Mouse (Mus musculus): ENCODE measurements at regions not wholly inside any gene's neighbourhood (a gene's known extent, or its start where the extent isn't known, plus 50 kb on each side); places are given as distances from the start of the nearest gene placed in this dataset.

GRCm38 (mm10) chr15:57572460-57572859 is 95.0 kb upstream of the Slc22a22 start:
- Histone ChIP-seq H3K9ac (ENCODE audit: low read length) (no peak overlapping the region), H3K9me3 (ENCODE audit: control insufficient read depth, low read length) (no peaks in the 10 kb centered on the region), H3K27me3 (ENCODE audit: control insufficient read depth, insufficient read depth, low read length) (no peaks in the 10 kb centered on the region), H3K4me1 (ENCODE audit: control insufficient read depth, insufficient read depth, low read length) (no peaks in the 10 kb centered on the region), H3K4me2 (ENCODE audit: low read depth) (no peak overlapping the region), H3K27ac (ENCODE audit: low read depth, low read length) (no peak overlapping the region), H3K36me3 (ENCODE audit: control insufficient read depth, insufficient read depth, low read length) (no peaks in the 10 kb centered on the region), H3K4me3 (ENCODE audit: low read depth, low read length) (no peak overlapping the region)
- WGBS: 54% methylated on average over 3 of the region's 3 CpGs
- no peak for DNase-seq (ENCODE audit: low spot score)
- ATAC-seq (ENCODE audit: insufficient read depth, low FRiP score, low TSS enrichment): no peak

DNA sequence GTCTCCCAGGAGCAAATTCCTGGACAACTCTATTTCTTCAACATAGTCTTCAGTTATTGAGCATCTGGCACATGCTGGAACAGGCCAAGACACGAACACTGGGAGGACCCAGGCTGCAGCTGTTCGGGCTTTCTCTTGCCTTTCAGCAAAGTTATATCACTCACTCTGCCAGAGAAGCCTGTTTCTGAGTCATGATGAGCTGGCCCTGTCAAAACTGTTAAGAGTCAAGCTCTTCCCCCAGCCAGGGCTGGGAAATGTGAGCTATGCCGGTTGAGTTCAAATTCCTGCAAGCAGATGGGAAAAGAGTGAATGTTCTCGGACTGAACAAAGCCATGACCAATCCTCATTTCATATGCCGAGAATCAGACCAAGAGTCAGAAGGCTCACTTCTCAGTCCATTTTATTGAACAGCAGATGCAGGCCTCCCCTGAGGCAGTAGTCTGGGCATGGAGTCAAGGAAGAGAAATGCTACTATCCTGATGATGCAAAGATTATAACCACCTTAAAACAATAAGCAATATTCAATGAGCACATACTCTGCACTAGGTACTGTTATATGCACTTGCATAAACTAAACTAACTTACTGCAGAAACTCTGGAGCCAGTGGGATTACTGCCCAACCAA is 90.7 kb upstream of the Slc22a22 start:
- no peak for ATAC-seq (ENCODE audit: insufficient read depth, low FRiP score, low TSS enrichment)
- Histone ChIP-seq H3K27me3 (ENCODE audit: control insufficient read depth, insufficient read depth, low read length) (no peaks in the 10 kb centered on the region), H3K4me3 (ENCODE audit: low read depth, low read length) (no peak overlapping the region), H3K27ac (ENCODE audit: low read depth, low read length) (no peak overlapping the region), H3K4me1 (ENCODE audit: control insufficient read depth, insufficient read depth, low read length) (no peaks in the 10 kb centered on the region), H3K9me3 (ENCODE audit: control insufficient read depth, low read length) (no peaks in the 10 kb centered on the region), H3K4me2 (ENCODE audit: low read depth) (no peak overlapping the region), H3K9ac (ENCODE audit: low read length) (no peak overlapping the region), H3K36me3 (ENCODE audit: control insufficient read depth, insufficient read depth, low read length) (no peaks in the 10 kb centered on the region)
- WGBS: 73% methylated on average over 5 of the region's 5 CpGs
- no peak for DNase-seq (ENCODE audit: low spot score)

GRCm38 (mm10) chr15:57547154-57547553 is 69.7 kb upstream of the Slc22a22 start:
- Histone ChIP-seq H3K36me3 (ENCODE audit: control insufficient read depth, insufficient read depth, low read length) (no peaks in the 10 kb centered on the region), H3K27me3 (ENCODE audit: control insufficient read depth, insufficient read depth, low read length) (no peaks in the 10 kb centered on the region), H3K9me3 (ENCODE audit: control insufficient read depth, low read length) (no peaks in the 10 kb centered on the region), H3K4me2 (ENCODE audit: low read depth) (no peak overlapping the region), H3K4me1 (ENCODE audit: control insufficient read depth, insufficient read depth, low read length) (no peaks in the 10 kb centered on the region), H3K27ac (ENCODE audit: low read depth, low read length) (no peak overlapping the region), H3K4me3 (ENCODE audit: low read depth, low read length) (no peak overlapping the region), H3K9ac (ENCODE audit: low read length) (no peak overlapping the region)
- WGBS: 55% methylated on average over 2 of the region's 2 CpGs
- no peak for ATAC-seq (ENCODE audit: insufficient read depth, low FRiP score, low TSS enrichment)
- DNase-seq (ENCODE audit: low spot score): no peak

DNA sequence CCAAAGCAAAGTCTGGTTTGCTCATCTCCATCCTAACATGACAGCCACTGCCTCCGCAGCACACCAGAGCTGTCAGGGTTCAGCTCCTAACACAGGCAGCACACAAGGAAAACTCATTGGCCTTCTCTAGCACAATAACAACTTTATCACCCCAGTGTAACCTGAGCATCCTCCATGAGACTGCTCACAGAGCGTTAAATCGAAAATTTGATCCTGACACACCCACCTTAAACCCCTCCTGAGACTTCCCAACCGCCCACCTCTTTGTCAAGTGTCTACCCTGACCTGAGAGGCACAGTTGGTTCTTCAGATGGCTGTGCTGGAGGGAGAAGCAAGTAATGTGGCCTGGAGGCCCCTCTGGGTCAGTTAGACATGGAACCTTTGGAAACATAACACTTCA is 67.7 kb upstream of the Slc22a22 start:
- H3K9ac ChIP-seq (ENCODE audit: low read length): no peak overlapping the region
- no peaks in the 10 kb centered on the region for H3K9me3 ChIP-seq (ENCODE audit: control insufficient read depth, low read length)
- H3K4me2 ChIP-seq (ENCODE audit: low read depth): no peak overlapping the region
- DNase-seq (ENCODE audit: low spot score): no peak
- no peak overlapping the region for H3K4me3 ChIP-seq (ENCODE audit: low read depth, low read length)
- H3K27me3 ChIP-seq (ENCODE audit: control insufficient read depth, insufficient read depth, low read length): no peaks in the 10 kb centered on the region
- no peaks in the 10 kb centered on the region for H3K36me3 ChIP-seq (ENCODE audit: control insufficient read depth, insufficient read depth, low read length)
- 59% methylated on average over 4 of the region's 4 CpGs for WGBS
- H3K4me1 ChIP-seq (ENCODE audit: control insufficient read depth, insufficient read depth, low read length): no peaks in the 10 kb centered on the region
- no peak for ATAC-seq (ENCODE audit: insufficient read depth, low FRiP score, low TSS enrichment)
- H3K27ac ChIP-seq (ENCODE audit: low read depth, low read length): no peak overlapping the region

DNA sequence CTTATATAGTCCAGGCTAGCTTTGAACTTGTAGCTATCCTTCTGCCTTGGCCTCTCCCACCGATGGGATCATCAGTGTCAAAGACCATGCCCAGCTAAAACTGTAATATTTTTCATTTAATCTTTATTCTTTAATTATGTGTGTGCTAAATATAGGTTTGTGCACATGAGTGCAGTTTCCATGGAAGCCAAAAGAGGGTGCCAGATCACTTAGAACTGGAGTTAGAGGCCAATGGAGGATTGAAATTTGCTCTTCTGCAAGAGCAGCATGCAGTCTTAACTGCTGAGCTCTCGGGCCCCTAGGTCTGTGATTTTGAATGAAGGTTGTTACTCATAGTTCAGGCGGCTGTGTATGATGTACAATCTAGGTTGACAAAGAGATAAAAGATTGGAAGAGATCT is 66.6 kb upstream of the Slc22a22 start:
- Histone ChIP-seq H3K9me3 (ENCODE audit: control insufficient read depth, low read length) (no peaks in the 10 kb centered on the region), H3K27me3 (ENCODE audit: control insufficient read depth, insufficient read depth, low read length) (no peaks in the 10 kb centered on the region), H3K9ac (ENCODE audit: low read length) (no peak overlapping the region), H3K4me2 (ENCODE audit: low read depth) (no peak overlapping the region), H3K4me1 (ENCODE audit: control insufficient read depth, insufficient read depth, low read length) (no peaks in the 10 kb centered on the region), H3K4me3 (ENCODE audit: low read depth, low read length) (no peak overlapping the region), H3K36me3 (ENCODE audit: control insufficient read depth, insufficient read depth, low read length) (no peaks in the 10 kb centered on the region), H3K27ac (ENCODE audit: low read depth, low read length) (no peak overlapping the region)
- no peak for DNase-seq (ENCODE audit: low spot score)
- no peak for ATAC-seq (ENCODE audit: insufficient read depth, low FRiP score, low TSS enrichment)
- WGBS: 82% methylated on average over 3 of the region's 3 CpGs

DNA sequence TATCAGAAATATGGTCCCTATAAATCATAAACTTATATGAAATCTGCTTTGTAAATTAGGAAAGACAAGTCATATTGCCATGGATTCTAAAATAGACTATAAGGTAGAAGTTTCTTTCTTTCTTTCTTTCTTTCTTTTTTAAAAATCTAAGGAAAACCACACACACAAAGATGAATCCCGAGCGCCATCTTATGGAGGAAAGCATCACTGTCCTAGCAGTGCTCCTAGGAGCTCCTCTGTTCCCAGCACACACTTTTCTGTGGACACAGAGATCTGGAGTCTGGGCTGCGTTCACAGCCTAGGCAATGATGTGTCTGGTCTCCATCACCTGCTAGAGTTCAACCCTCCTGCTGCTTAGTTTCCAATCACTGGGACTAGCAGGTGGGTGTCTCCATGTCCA is 65.2 kb upstream of the Slc22a22 start:
- 37% methylated on average over 3 of the region's 3 CpGs for WGBS
- Histone ChIP-seq H3K27ac (ENCODE audit: low read depth, low read length) (no peak overlapping the region), H3K4me1 (ENCODE audit: control insufficient read depth, insufficient read depth, low read length) (no peaks in the 10 kb centered on the region), H3K9ac (ENCODE audit: low read length) (no peak overlapping the region), H3K27me3 (ENCODE audit: control insufficient read depth, insufficient read depth, low read length) (no peaks in the 10 kb centered on the region), H3K9me3 (ENCODE audit: control insufficient read depth, low read length) (no peaks in the 10 kb centered on the region), H3K4me2 (ENCODE audit: low read depth) (no peak overlapping the region), H3K36me3 (ENCODE audit: control insufficient read depth, insufficient read depth, low read length) (no peaks in the 10 kb centered on the region), H3K4me3 (ENCODE audit: low read depth, low read length) (no peak overlapping the region)
- no peak for ATAC-seq (ENCODE audit: insufficient read depth, low FRiP score, low TSS enrichment)
- no peak for DNase-seq (ENCODE audit: low spot score)

DNA sequence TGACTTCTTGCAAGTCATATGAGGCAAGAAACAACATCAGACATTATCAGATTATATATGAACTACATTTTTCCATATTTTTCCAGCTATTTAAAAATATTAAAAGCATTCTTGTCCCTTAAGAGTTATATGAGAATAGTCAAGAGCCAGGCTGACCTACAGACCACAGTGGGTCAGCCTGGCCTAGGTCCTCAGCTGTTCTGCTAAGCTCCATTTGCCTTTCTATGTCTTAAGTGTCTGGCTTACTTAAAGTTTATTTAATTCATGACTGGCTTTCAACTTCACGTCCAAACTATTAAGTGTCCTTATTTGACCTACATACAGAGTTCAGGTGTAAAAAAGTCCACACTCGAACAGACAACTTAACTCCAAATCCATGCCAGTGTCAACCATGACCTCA is 58.1 kb upstream of the Slc22a22 start:
- no peak for ATAC-seq (ENCODE audit: insufficient read depth, low FRiP score, low TSS enrichment)
- Histone ChIP-seq H3K9ac (ENCODE audit: low read length) (no peak overlapping the region), H3K27me3 (ENCODE audit: control insufficient read depth, insufficient read depth, low read length) (no peaks in the 10 kb centered on the region), H3K36me3 (ENCODE audit: control insufficient read depth, insufficient read depth, low read length) (no peaks in the 10 kb centered on the region), H3K9me3 (ENCODE audit: control insufficient read depth, low read length) (no peaks in the 10 kb centered on the region), H3K27ac (ENCODE audit: low read depth, low read length) (no peak overlapping the region), H3K4me3 (ENCODE audit: low read depth, low read length) (no peak overlapping the region), H3K4me1 (ENCODE audit: control insufficient read depth, insufficient read depth, low read length) (no peaks in the 10 kb centered on the region), H3K4me2 (ENCODE audit: low read depth) (no peak overlapping the region)
- no peak for DNase-seq (ENCODE audit: low spot score)
- 86% methylated on average over 2 of the region's 2 CpGs for WGBS
